Mouse (Mus musculus) MEL (cell line): ENCODE results near the gene Aspn. TPM values are rescaled to one million over a fixed set of nuclear protein-coding genes. Genes with fewer than 3 reads are reported as not detected.

Experiments used
- DNase-seq: peaks from one replicate; pipeline ENCODE4 v3.0.0; 2011; ENCODE audit warnings: low read depth, low spot score
- H3K27ac ChIP-seq: 2 replicates; pipeline ENCODE4 v1.5.1; 2012; ENCODE audit warnings: low read depth, mild to moderate bottlenecking, control low read depth, low read length, moderate library complexity; ENCODE audit not compliant: control insufficient read depth
- H3K27me3 ChIP-seq, 2 experiments: fragments of 150-350 bp in 1 of 2; sonication (generic) in 1 of 2; 2 replicates each; pipeline ENCODE4 v1.6.1; 2012; ENCODE audit warnings: low read length in 2 of 2, mild to moderate bottlenecking in 2 of 2, improper control_type of control experiment in 1 of 2, moderate library complexity in 1 of 2; ENCODE audit not compliant: insufficient read depth in 2 of 2, control insufficient read depth in 1 of 2
- H3K36me3 ChIP-seq, 2 experiments: 2 replicates each; pipeline ENCODE4 v1.6.1; 2012 to 2014; ENCODE audit warnings: low read length in 2 of 2, improper control_type of control experiment in 1 of 2, inconsistent platforms in 1 of 2, mild to moderate bottlenecking in 1 of 2; ENCODE audit not compliant: insufficient read depth in 2 of 2, control insufficient read depth in 1 of 2
- H3K4me1 ChIP-seq, 2 experiments: fragments of 150-350 bp in 1 of 2; sonication (generic) in 1 of 2; 2 replicates each; pipeline ENCODE4 v1.6.1; 2012; ENCODE audit warnings: low read length in 2 of 2, improper control_type of control experiment in 1 of 2, mild to moderate bottlenecking in 1 of 2; ENCODE audit not compliant: insufficient read depth in 2 of 2, control insufficient read depth in 1 of 2
- H3K4me3 ChIP-seq, 2 experiments: fragments of 150-350 bp in 1 of 2; sonication (generic) in 1 of 2; 2 replicates each; pipeline ENCODE4 v1.5.1; 2012; ENCODE audit warnings: low read depth in 2 of 2, low read length in 2 of 2, mild to moderate bottlenecking in 2 of 2, moderate library complexity in 2 of 2, control low read depth in 1 of 2, improper control_type of control experiment in 1 of 2; ENCODE audit not compliant: control insufficient read depth in 1 of 2, insufficient read depth in 1 of 2
- H3K79me2 ChIP-seq: 2 replicates; pipeline ENCODE4 v1.6.1; 2012; ENCODE audit warnings: mild to moderate bottlenecking, low read length, moderate library complexity; ENCODE audit not compliant: control insufficient read depth, poor library complexity, insufficient read depth
- H3K9ac ChIP-seq: 2 replicates; pipeline ENCODE4 v1.6.1; 2012; ENCODE audit warnings: low read depth, mild to moderate bottlenecking, control low read depth, low read length, moderate library complexity; ENCODE audit not compliant: control insufficient read depth, poor library complexity, severe bottlenecking
- H3K9me3 ChIP-seq: fragments of 150-350 bp; sonication (generic); replicated peaks from 2 replicates; pipeline ENCODE4 v1.6.1; 2012; ENCODE audit warnings: mild to moderate bottlenecking, low read length, improper control_type of control experiment, moderate library complexity; ENCODE audit not compliant: insufficient read depth
- BHLHE40 ChIP-seq: IDR thresholded peaks from 2 replicates; pipeline ENCODE4 v1.6.1; 2012; ENCODE audit warnings: low read depth, mild to moderate bottlenecking, inconsistent platforms, low read length, improper control_type of control experiment, borderline replicate concordance
- CHD1 ChIP-seq: IDR thresholded peaks from 2 replicates; pipeline ENCODE4 v1.6.1; 2012; ENCODE audit warnings: low read depth, mild to moderate bottlenecking, inconsistent platforms, low read length, improper control_type of control experiment
- CHD2 ChIP-seq: IDR thresholded peaks from 2 replicates; pipeline ENCODE4 v1.6.1; 2011; ENCODE audit warnings: low read length, improper control_type of control experiment
- CTCF ChIP-seq, 3 experiments: IDR thresholded peaks in 2 of 3; conservative IDR thresholded peaks in 1 of 3; 2 replicates each; pipeline ENCODE4 v1.5.1; 2011 to 2012; ENCODE audit warnings: low read length in 3 of 3, low read depth in 2 of 3, mild to moderate bottlenecking in 2 of 3, improper control_type of control experiment in 1 of 3, inconsistent platforms in 1 of 3, mixed read lengths in 1 of 3, moderate library complexity in 1 of 3; ENCODE audit not compliant: control insufficient read depth in 1 of 3, insufficient read depth in 1 of 3, poor library complexity in 1 of 3, severe bottlenecking in 1 of 3
- E2F4 ChIP-seq: IDR thresholded peaks from 2 replicates; pipeline ENCODE4 v1.6.1; 2011; ENCODE audit warnings: low read depth, low read length, improper control_type of control experiment, borderline replicate concordance
- ELF1 ChIP-seq: IDR thresholded peaks from 2 replicates; pipeline ENCODE4 v1.6.1; 2014; ENCODE audit warnings: low read depth, mild to moderate bottlenecking, inconsistent platforms, low read length, improper control_type of control experiment, moderate library complexity
- EP300 ChIP-seq, 2 experiments: IDR thresholded peaks; 2 replicates each; pipeline ENCODE4 v1.6.1; 2011; ENCODE audit warnings: improper control_type of control experiment in 2 of 2, low read length in 2 of 2, low read depth in 1 of 2, mild to moderate bottlenecking in 1 of 2
- ETS1 ChIP-seq: IDR thresholded peaks from 2 replicates; pipeline ENCODE4 v1.6.1; 2012; ENCODE audit warnings: low read depth, mild to moderate bottlenecking, inconsistent platforms, low read length, improper control_type of control experiment, moderate library complexity
- GATA1 ChIP-seq: IDR thresholded peaks from 2 replicates; pipeline ENCODE4 v1.6.1; 2011; ENCODE audit warnings: low read depth, low read length, improper control_type of control experiment
- MAZ ChIP-seq: IDR thresholded peaks from 2 replicates; pipeline ENCODE4 v1.6.1; 2012; ENCODE audit warnings: low read depth, mild to moderate bottlenecking, inconsistent platforms, low read length, improper control_type of control experiment
- MXI1 ChIP-seq: IDR thresholded peaks from 2 replicates; pipeline ENCODE4 v1.6.1; 2011; ENCODE audit warnings: mild to moderate bottlenecking, low read depth, low read length, improper control_type of control experiment
- MYB ChIP-seq: IDR thresholded peaks from 2 replicates; pipeline ENCODE4 v1.6.1; 2011; ENCODE audit warnings: mild to moderate bottlenecking, low read depth, low read length, improper control_type of control experiment
- MYC ChIP-seq: IDR thresholded peaks from 2 replicates; pipeline ENCODE4 v1.6.1; 2011; ENCODE audit warnings: low read depth, mild to moderate bottlenecking, low read length, improper control_type of control experiment, moderate library complexity
- POLR2A ChIP-seq, 2 experiments: IDR thresholded peaks; 2 replicates each; pipeline ENCODE4 v1.6.1; 2011 to 2012; ENCODE audit warnings: low read length in 2 of 2, mild to moderate bottlenecking in 2 of 2, control low read depth in 1 of 2, improper control_type of control experiment in 1 of 2, low read depth in 1 of 2, moderate library complexity in 1 of 2; ENCODE audit not compliant: control insufficient read depth in 1 of 2, insufficient read depth in 1 of 2, poor library complexity in 1 of 2
- RAD21 ChIP-seq: IDR thresholded peaks from 2 replicates; pipeline ENCODE4 v1.6.1; 2011; ENCODE audit warnings: mild to moderate bottlenecking, low read depth, low read length, improper control_type of control experiment
- RCOR1 ChIP-seq: IDR thresholded peaks from 2 replicates; pipeline ENCODE4 v1.6.1; 2012; ENCODE audit warnings: low read depth, mild to moderate bottlenecking, inconsistent platforms, low read length, improper control_type of control experiment
- SMC3 ChIP-seq: IDR thresholded peaks from 2 replicates; pipeline ENCODE4 v1.6.1; 2011; ENCODE audit warnings: low read depth, low read length, improper control_type of control experiment
- TAL1 ChIP-seq: IDR thresholded peaks from 2 replicates; pipeline ENCODE4 v1.6.1; 2012; ENCODE audit warnings: mild to moderate bottlenecking, inconsistent platforms, low read length, moderate library complexity, mixed read lengths
- TBP ChIP-seq: IDR thresholded peaks from 2 replicates; pipeline ENCODE4 v1.8.0; 2011; ENCODE audit warnings: low read depth, low read length, improper control_type of control experiment
- UBTF ChIP-seq: IDR thresholded peaks from 2 replicates; pipeline ENCODE4 v1.6.1; 2012; ENCODE audit warnings: low read depth, mild to moderate bottlenecking, inconsistent platforms, low read length, improper control_type of control experiment, moderate library complexity, borderline replicate concordance; ENCODE audit not compliant: insufficient read depth
- USF1 ChIP-seq: IDR thresholded peaks from 2 replicates; pipeline ENCODE4 v1.6.1; 2014; ENCODE audit warnings: low read depth, mild to moderate bottlenecking, inconsistent platforms, low read length, improper control_type of control experiment, moderate library complexity
- USF2 ChIP-seq, 2 experiments: IDR thresholded peaks; 2 replicates each; pipeline ENCODE4 v1.6.1; 2011 to 2012; ENCODE audit warnings: improper control_type of control experiment in 2 of 2, low read length in 2 of 2, borderline replicate concordance in 1 of 2, inconsistent platforms in 1 of 2, low read depth in 1 of 2, mild to moderate bottlenecking in 1 of 2; ENCODE audit not compliant: insufficient read depth in 1 of 2
- ZC3H11A ChIP-seq: IDR thresholded peaks from 2 replicates; pipeline ENCODE4 v1.6.1; 2012; ENCODE audit warnings: low read depth, mild to moderate bottlenecking, inconsistent platforms, low read length, improper control_type of control experiment
- ZKSCAN1 ChIP-seq: IDR thresholded peaks from 2 replicates; pipeline ENCODE4 v1.6.1; 2012; ENCODE audit warnings: low read depth, mild to moderate bottlenecking, inconsistent platforms, low read length, improper control_type of control experiment, moderate library complexity
- ZMIZ1 ChIP-seq: IDR thresholded peaks from 2 replicates; pipeline ENCODE4 v1.6.1; 2012; ENCODE audit warnings: low read depth, mild to moderate bottlenecking, inconsistent platforms, low read length, improper control_type of control experiment, moderate library complexity
- polyA plus RNA-seq, 2 experiments: library from polyadenylated mRNA; stranded (reverse) in 1 of 2; unstranded in 1 of 2; fragments of >175 nt in 1 of 2; fragments of >200 nt in 1 of 2; gene quantifications; 2 replicates each; pipeline versions ENCODE4 v1.2.1 to v1.2.4; 2012; ENCODE audit warnings: low replicate concordance in 2 of 2, low read depth in 1 of 2; ENCODE audit not compliant: insufficient read length in 2 of 2, insufficient read depth in 1 of 2, missing spikeins in 1 of 2
- total RNA-seq: library from RNA; depleted of rRNA; stranded (reverse); fragments of 300-350 nt; gene quantifications from 2 replicates; pipeline ENCODE4 v1.2.3, GENCODE M21; 2012

The Aspn gene
- total and polyA plus RNA-seq, 3 experiments = 0.04 TPM; not detected in 2

DNA sequence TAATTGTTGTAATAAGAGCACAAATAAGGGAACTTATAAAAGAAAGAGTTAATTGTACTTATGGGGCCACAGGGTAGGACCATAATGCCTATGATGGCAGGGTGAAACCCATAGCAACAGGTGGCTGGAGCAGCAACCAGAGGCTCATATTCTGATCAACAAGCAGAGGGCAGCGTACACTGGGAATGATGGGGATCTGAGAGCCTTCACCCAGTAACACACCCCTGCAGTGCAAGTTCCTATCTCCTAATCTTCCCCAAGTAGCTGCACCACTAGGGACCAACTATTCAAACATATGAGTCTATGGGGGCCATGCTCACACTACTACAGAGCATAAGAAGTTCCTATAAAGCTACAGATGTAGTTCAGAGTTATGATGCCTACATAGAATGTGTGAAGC, 20.1 kb downstream of the Aspn start:
- Histone ChIP-seq H3K79me2 (no peaks in the 10 kb centered on the region), H3K27ac (no peak overlapping the region), H3K9me3 (no peaks in the 10 kb centered on the region)
- peak; percentile 12 for DNase-seq
- no peak for TF ChIP-seq MYC
- no peak for TF ChIP-seq ELF1
- TF ChIP-seq RAD21 = no peak
- TF ChIP-seq POLR2A (IDR thresholded peaks at IDR 0.05; ENCODE audit: control insufficient read depth in 1 of 2, insufficient read depth in 1 of 2, low read depth in 1 of 2, low read length in 2 of 2, poor library complexity in 1 of 2) = no peak
- no peak for TF ChIP-seq CTCF (IDR thresholded peaks at IDR 0.05 in 2 of 3, conservative IDR thresholded peaks at IDR 0.05 in 1 of 3; ENCODE audit: control insufficient read depth in 1 of 3, insufficient read depth in 1 of 3, low read depth in 2 of 3, low read length in 3 of 3, poor library complexity in 1 of 3, severe bottlenecking in 1 of 3)
- no peak for TF ChIP-seq ETS1
- TF ChIP-seq, all 39 proteins: peak for 0
- Histone ChIP-seq H3K9ac (no peak overlapping the region), H3K4me1 (peaks cover 6 to 8% of the 10 kb centered on the region in 2 experiments), H3K27me3 (no peaks in the 10 kb centered on the region), H3K4me3 (no peak overlapping the region), H3K36me3 (peaks cover 0 to 10% of the 10 kb centered on the region in 2 experiments; a peak in 2 of 4 replicates)

DNA sequence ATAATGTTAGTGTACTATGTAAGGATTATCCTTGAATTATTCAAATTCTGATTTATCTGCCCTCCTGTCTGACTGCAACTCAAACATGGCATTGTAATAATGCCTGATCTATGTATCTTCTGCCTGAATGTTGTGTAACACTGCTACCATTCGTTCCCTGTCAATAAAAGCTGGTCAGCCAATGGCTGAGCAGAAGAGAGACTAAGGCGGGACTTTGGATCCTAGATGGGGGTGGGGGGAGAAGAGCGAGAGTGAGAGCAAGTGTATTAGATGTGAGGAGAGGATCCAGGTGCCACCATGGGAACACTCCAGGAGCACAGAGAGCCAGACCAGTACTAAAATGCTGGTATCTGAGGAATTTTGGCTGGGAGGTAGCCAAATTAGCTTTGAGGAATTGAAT, 26.1 kb downstream of the Aspn start:
- Histone ChIP-seq H3K4me3 (no peak overlapping the region), H3K9ac (no peak overlapping the region), H3K4me1 (peaks cover 10 to 20% of the 10 kb centered on the region in 2 experiments), H3K79me2 (no peaks in the 10 kb centered on the region), H3K27ac (no peak overlapping the region), H3K27me3 (no peaks in the 10 kb centered on the region), H3K36me3 (peaks cover 0 to 22% of the 10 kb centered on the region in 2 experiments; a peak in 2 of 4 replicates), H3K9me3 (no peaks in the 10 kb centered on the region)
- no peak for DNase-seq
- TF ChIP-seq TAL1 (no peak), CTCF (IDR thresholded peaks at IDR 0.05 in 2 of 3, conservative IDR thresholded peaks at IDR 0.05 in 1 of 3; ENCODE audit: control insufficient read depth in 1 of 3, insufficient read depth in 1 of 3, low read depth in 2 of 3, low read length in 3 of 3, poor library complexity in 1 of 3, severe bottlenecking in 1 of 3) (no peak), MAZ (no peak)

DNA sequence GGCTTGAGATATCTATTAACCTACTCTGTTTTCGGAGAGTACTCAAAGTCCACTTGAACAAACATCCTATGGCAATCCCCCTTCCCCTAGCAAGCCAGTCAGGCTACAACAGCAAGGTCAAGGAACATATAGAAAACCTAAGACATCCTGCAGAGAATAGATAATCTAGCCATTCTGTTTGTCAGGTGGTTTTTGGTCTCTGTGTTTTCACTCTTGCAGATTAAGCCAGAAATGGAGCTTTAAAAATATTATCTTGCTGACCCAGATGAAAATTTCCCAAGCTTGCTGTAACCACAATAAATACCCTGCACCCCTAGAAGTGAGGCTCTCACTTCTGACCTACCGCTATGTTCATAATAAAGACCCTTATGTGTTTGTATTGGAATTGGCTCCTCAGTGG, 27.2 kb downstream of the Aspn start:
- DNase-seq = peak; percentile 75
- no peaks in the 10 kb centered on the region for H3K27me3 ChIP-seq
- H3K36me3 ChIP-seq = peaks cover 0 to 22% of the 10 kb centered on the region in 2 experiments; a peak in 2 of 4 replicates
- no peaks in the 10 kb centered on the region for H3K9me3 ChIP-seq
- H3K79me2 ChIP-seq = no peaks in the 10 kb centered on the region
- H3K27ac ChIP-seq = peak overlapping the region; percentile 73
- H3K4me3 ChIP-seq = no peak overlapping the region
- H3K4me1 ChIP-seq = peaks cover 10 to 20% of the 10 kb centered on the region in 2 experiments
- no peak overlapping the region for H3K9ac ChIP-seq
- TF ChIP-seq EP300 (IDR thresholded peaks at IDR 0.05; ENCODE audit: low read depth in 1 of 2, low read length in 2 of 2) (peak; percentile 96 to 97), CHD2 (peak; percentile 50), CHD1 (no peak), MYC (no peak), ZKSCAN1 (no peak), GATA1 (peak; percentile 94), USF1 (peak; percentile 65; the same call in 1 of the 2 replicates), ZMIZ1 (no peak; the same call in 1 of the 2 replicates), E2F4 (no peak), MAZ (no peak), ZC3H11A (no peak), SMC3 (no peak), TAL1 (peak; percentile 97), RAD21 (no peak), TBP (no peak), ETS1 (peak; percentile 95), BHLHE40 (peak; percentile 65), RCOR1 (peak; percentile 87), UBTF (no peak), MXI1 (no peak), MYB (0 out of 2 replicates have a peak, but pooled peaks have one; percentile 35), USF2 (IDR thresholded peaks at IDR 0.05; ENCODE audit: borderline replicate concordance in 1 of 2, insufficient read depth in 1 of 2, low read depth in 1 of 2, low read length in 2 of 2) (no peak)
